Mouse (Mus musculus) T-cell, adult 2 months (primary cell): ENCODE data around the gene Bsph2.
A peak's percentile ranks its signal among the peaks of the same experiment; 100 is the strongest.

Source experiments
- DNase-seq: peaks from one replicate; pipeline ENCODE4 v3.0.0; 2022; ENCODE audit warnings: low spot score

Gene Bsph2

GRCm38 (mm10) chr7:13570967-13571366 is at the start of gene Bsph2:
Gene Bsph2 (minus strand): TSS chr7:13571067.
- no peak for DNase-seq

GRCm38 (mm10) chr7:13511539-13511938 is 59.3 kb downstream of the Bsph2 start:
- DNase-seq: peak; percentile 4
